Mouse (Mus musculus) megakaryocyte, embryonic 14.5 days (primary cell): ENCODE data around the gene Bbs5.

Experiments
- FLI1 ChIP-seq: IDR thresholded peaks from 2 replicates; pipeline ENCODE4 v1.6.1; 2012; ENCODE audit warnings: low read length, inconsistent platforms, mixed read lengths
- GATA1 ChIP-seq: IDR thresholded peaks from 3 replicates; pipeline ENCODE4 v1.6.1; 2012; ENCODE audit warnings: mixed read lengths, low read length, inconsistent platforms, borderline replicate concordance

DNA sequence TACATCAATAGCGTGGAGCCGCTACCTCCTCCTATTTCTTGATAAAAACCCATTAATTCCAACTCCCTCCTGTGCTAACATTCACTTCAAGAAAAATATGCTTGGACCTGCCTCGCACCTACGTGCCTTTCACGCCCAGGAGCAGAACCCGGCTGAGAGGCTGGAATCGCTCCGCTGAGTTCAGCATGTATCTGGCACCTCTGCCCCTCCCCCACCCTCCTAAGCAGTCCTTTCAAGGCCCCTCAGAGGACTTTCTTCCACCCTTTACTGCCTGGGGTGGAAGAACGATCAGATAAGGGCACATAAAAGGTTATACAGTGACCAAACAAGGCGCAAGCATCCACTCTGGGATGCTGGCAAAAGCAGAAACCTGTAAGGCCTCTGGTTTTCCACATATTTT is 34.7 kb upstream of the Bbs5 start:
- TF ChIP-seq GATA1: no peak
- no peak for TF ChIP-seq FLI1
